Mouse (Mus musculus): ENCODE data around the gene Itpr3.
A peak's percentile ranks its signal among the peaks of the same experiment; 100 is the strongest.

Itpr3 gene

DNA sequence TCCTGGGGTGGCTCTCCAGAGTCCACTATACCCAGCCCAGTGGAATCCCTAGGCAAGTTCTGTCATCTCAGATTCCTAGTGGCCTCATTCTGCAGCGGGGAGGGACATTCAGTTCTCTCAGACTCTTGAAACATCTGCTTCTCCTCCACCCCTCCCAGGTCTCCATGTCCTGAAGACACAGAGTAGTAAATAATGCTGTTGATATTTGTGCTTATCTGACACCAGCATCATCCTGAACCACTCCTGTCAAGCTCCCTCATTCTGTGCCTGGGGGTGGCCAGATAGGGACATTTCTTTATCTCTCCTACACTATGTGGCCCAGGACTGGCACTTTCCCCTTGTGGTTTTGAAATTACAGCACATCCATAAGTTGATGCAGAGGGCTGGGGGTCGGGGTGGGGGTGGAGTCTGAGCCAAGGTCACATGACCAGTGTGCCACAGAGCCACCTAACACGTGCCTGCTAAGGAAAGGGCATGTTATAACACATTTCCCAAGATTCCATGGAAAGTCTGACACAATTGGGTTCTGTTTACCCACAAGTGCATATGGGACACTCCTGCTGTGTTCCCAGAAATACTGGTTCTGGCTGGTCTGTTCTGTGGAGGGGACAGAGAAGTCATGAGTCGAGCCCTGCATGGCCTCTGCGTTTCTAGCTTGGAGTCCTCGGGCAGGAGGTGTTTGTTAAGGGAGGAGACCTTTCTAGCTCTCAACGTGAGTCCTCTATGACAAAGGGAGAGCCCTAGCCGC lies 96.0 kb downstream of the Itpr3 start:
- no peak for DNase-seq

DNA sequence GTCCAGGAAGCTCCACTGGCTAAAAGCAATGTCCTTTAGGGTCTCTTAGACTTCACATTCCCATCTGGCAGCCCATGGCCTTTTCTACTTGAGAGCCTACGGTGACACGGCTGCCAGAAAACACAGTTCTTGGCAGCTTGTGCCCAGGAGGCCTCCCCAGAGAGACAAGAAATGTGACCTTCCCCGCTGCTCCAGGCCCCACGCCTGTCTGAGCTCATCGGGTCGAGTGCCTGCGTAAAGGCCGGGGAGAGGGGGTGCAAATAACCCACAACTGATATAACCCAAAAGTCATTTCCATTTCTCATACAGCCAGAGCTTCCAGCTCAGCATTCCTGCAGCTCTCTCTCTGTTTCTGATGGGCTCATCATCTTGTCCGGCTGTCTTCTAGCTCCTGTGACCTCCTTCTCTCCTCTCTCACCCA lies 96.7 kb downstream of the Itpr3 start:
- DNase-seq, result peak in 1 of 2 experiments; percentile 53

DNA sequence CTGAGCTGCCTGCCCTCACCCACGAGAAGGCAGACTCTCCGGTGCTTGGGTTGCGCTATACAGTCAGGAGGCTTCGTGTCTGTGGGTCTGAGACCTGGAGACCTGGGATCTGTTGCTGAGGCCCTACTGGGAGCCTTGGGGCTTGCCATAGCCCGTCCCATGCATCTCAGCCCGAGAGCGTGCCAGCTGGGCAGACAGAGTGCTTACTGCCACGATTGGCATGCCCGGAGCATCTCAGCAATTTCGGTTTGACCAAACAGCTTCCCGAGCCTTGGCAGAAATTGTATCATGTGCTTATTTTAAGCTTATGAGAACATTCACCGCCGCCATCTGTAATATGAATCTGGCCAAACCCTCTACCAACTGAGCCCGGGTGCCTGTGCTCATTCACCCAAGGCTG lies 97.2 kb downstream of the Itpr3 start:
- DNase-seq, result peak; percentile 69 to 75

- DNase-seq, result no peak
Measured at GRCm38 (mm10) chr17:27154881-27155280, 97.8 kb downstream of the Itpr3 start.

DNA sequence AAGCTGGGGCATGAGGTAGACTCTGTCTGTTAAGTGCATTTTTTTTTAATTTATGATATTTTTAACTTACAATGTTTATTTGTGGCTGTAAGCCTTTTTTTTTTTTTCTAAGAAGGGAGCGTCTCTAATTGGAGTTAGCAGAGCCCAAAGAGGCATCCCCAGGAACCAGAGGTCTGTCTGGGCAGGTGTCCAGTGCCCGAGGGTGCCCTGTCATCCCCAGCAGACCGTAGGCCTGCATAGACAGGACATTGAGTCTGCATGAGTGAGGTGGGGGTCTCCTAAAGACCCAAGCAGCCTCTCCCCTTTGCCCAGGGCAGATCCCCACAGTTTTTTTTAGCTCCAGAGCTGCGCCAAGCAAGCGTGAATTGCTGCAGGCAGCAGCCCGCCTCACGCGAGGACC lies 98.6 kb downstream of the Itpr3 start:
- no peak for DNase-seq

- DNase-seq, result no peak
Measured at GRCm38 (mm10) chr17:27158439-27158838, 101.3 kb downstream of the Itpr3 start.

DNA sequence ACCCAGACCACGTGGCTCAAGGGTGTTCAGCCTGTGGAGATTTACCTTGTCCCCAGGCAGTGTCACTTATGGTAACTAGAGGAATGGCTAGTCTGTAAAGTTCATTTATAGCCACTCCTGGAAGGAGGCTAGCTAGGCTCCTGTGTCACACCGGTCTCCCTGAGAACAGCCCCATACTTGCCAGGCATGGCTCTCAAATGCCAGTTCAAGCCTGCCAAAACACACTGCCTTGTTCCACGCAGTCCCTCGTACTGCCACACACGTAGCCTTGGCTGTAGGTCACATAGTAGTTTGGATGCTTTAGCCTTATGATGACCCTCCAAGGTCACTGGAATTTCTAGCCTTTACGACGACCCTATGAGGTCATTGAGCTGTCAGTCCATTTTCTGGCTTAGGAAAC lies 102.1 kb downstream of the Itpr3 start:
- no peak for DNase-seq

GRCm38 (mm10) chr17:27160905-27161304 lies 103.8 kb downstream of the Itpr3 start:
- no peak for DNase-seq

DNA sequence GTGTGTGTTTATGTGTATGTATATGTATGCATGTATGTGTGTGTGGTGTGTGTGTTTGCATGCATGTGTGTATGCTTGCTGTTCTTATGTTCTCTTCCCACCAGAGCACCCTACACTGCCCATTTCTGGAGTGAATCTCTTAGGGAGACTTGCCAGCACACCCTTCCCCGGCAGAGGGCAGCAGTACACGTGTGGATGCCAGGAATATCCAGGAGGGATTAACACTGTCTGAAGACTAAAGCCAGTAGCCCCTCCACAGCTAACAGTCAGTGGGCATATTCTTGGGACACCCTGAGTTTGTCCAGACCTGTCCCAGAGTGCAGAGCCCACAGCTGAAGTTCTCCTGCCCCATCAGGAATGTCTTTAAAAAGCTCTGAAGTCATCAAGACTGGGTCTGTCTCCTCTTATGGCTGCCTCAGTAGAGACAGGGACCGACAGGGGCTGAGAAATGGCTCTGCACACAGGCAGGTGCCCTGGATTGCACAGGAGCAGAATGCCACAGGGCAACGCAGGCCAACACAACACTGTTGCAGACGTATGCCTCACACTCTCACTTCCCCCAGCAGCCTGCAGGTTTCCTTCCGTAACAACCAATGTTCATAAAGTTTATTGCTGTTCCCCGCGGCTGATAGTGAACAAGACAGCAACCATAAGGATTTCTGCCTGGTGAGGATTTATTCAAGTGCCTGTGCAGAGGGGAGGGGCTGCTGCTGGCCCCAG lies 108.1 kb downstream of the Itpr3 start:
- DNase-seq, result peak; percentile 62 to 68

- DNase-seq, result no peak
Measured at GRCm38 (mm10) chr17:27166901-27167300, 109.8 kb downstream of the Itpr3 start.

DNA sequence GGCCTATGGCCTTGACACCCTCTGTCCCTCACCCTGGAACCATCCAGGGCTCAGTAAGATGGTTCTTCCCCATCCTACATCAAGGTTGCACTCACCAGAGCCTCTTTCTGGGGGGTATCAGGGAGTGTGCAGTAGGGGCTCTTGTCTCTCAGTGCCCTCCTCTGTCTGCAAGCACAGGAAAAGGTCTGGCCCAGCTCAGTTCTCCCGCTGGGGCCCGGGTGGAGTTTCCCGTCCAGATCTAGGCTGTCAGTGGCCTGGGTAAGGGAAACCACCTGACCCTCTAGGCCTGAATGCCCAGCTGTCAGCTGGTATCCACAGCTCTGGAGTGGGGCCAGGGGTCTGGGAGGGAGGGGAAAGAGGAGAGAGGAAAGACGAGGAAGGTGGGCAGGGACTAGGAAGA lies 110.4 kb downstream of the Itpr3 start, which contains the start of gene Ip6k3:
Gene Ip6k3, minus strand, starts transcription at position 251 of the 400 bp plus-strand sequence.
- DNase-seq, result no peak

- DNase-seq, result no peak
Measured at GRCm38 (mm10) chr17:27168569-27168968, 111.5 kb downstream of the Itpr3 start.

DNA sequence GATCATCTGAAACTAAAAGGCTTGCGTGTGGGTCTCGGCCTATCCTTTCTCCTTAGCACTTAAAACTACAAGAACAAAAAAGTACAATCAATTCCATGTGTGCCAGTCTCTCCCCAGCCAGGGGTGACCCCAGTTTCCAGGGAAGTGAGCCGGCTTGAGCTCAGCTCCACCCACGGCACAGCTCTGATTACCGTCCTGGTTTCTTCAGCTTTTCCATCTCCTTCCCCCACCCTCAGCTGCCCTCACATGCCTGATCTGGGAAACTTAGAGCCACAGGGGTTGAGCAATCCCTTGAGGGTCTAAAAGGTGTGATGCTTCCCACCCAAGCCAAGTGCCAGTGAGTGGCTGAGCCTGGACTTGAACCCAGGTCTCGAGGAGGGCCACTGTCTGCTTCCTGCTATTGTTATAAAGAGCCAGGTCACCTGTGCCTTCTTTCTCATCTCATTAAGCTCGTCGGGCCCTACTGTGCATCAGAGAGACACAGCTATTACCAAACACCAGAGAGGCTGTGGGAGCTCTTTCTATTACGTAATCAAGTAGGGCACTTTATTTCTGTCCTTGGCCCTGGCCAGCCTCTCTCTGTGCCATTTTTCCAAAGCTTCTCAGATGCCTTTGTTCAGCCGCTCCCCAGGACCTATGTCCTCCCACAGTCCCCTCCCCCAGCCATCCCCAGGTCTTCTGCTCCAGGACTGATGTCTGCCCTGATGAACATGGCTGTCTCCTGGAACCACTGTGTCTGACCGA lies 113.0 kb downstream of the Itpr3 start:
- DNase-seq, result peak; percentile 33 to 42

GRCm38 (mm10) chr17:27171121-27171520 lies 114.0 kb downstream of the Itpr3 start:
- no peak for DNase-seq
